Mouse (Mus musculus) bone marrow macrophage, adult 2 months (primary cell): ENCODE measurements around the gene Gbp6.

Source experiments
- CTCF ChIP-seq: IDR thresholded peaks from 2 replicates; pipeline ENCODE4 v1.5.1; 2012; ENCODE audit warnings: low read depth, mild to moderate bottlenecking, low read length, moderate library complexity
- POLR2A ChIP-seq: IDR thresholded peaks from 2 replicates; pipeline ENCODE4 v1.6.1; 2012; ENCODE audit warnings: mild to moderate bottlenecking, low read depth, low read length, borderline replicate concordance

DNA sequence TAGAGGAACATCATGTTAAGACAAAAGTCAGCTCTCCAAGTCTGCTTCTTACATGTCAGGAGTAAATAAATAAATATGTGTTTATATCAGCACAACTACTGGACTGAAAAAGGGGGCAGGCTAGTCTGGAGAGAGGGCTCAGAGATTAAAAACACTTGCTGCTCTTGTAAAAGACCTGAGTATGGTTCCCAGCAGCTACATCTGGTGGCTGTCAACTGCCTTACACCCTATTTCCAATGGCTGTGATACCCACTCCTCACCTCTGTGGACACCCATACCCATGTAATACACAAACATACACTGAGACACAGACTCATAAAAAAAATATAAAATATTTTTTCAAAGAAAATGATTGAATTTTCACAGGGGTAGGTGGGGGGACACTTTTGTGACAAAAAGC is 41.0 kb downstream of the Gbp6 start:
- no peak for TF ChIP-seq POLR2A
- no peak for TF ChIP-seq CTCF
